Mouse (Mus musculus): ENCODE measurements around the gene Sez6. TPM values are rescaled to one million over a fixed set of nuclear protein-coding genes. Genes with fewer than 3 reads are reported as not detected.

Sez6 gene
- polyA plus RNA-seq, 1 experiment = 8.3 TPM

DNA sequence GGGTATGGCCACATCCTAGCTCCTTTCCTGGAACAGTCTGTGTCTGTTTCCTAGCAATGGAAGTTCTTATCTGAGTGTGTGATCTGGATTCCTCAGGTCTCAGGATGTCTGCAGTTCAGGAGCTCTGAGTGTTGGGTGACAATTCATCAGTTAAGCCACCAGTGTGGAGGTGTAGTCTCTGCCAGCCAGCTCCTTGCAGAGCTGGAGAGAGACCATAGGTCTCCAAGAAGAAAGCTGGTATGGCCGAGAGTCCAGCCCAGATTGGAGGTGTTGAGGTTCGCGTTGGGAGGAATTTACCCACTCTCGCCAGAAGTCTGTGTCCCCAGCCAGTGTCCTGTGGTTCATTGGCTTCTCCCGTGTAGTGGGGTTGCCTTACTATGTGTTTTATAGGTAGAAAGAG, 2.0 kb downstream of the Sez6 start:
- H3K27ac ChIP-seq (ENCODE audit: control insufficient read depth, insufficient read depth, low read depth, low read length) = no peak overlapping the region
- no peaks in the 10 kb centered on the region for H3K36me3 ChIP-seq (ENCODE audit: control insufficient read depth, insufficient read depth, low read length)
- no peak for TF ChIP-seq POLR2A (IDR thresholded peaks at IDR 0.05; ENCODE audit: control insufficient read depth, low read depth, low read length)
- no peak for TF ChIP-seq CTCF (IDR thresholded peaks at IDR 0.05; ENCODE audit: control insufficient read depth, insufficient read depth, insufficient replicate concordance, low read depth, low read length)
- peaks cover 5% of the 10 kb centered on the region for H3K27me3 ChIP-seq (ENCODE audit: control insufficient read depth, insufficient read depth, low read length)
- H3K4me3 ChIP-seq (ENCODE audit: control insufficient read depth, low read depth, low read length) = no peak overlapping the region
- H3K4me1 ChIP-seq (ENCODE audit: control insufficient read depth, insufficient read depth, low read length) = peaks cover 17% of the 10 kb centered on the region

DNA sequence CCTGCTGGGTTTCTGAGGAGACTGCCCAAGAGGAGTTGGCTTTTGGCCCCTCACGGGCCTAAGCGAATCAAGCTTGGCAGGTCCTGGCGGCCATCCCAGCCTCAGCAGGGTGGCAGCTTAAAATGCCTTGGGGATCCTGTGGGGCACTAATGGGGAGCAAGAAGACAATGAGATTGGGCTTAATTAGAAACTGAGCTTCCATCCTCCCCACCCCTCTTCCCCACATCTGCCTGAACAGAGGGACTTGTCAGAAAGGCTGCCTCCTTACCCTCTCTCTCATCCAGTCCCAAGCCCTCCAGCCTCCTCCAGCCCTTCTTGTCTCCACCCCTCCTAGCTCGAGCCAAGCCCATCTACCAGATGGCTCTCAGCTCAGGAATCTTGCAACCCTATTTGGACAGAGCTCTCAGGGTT, 3.5 kb downstream of the Sez6 start:
- H3K27me3 ChIP-seq (ENCODE audit: control insufficient read depth, insufficient read depth, low read length) = peaks cover 5% of the 10 kb centered on the region
- H3K4me1 ChIP-seq (ENCODE audit: control insufficient read depth, insufficient read depth, low read length) = peaks cover 17% of the 10 kb centered on the region

DNA sequence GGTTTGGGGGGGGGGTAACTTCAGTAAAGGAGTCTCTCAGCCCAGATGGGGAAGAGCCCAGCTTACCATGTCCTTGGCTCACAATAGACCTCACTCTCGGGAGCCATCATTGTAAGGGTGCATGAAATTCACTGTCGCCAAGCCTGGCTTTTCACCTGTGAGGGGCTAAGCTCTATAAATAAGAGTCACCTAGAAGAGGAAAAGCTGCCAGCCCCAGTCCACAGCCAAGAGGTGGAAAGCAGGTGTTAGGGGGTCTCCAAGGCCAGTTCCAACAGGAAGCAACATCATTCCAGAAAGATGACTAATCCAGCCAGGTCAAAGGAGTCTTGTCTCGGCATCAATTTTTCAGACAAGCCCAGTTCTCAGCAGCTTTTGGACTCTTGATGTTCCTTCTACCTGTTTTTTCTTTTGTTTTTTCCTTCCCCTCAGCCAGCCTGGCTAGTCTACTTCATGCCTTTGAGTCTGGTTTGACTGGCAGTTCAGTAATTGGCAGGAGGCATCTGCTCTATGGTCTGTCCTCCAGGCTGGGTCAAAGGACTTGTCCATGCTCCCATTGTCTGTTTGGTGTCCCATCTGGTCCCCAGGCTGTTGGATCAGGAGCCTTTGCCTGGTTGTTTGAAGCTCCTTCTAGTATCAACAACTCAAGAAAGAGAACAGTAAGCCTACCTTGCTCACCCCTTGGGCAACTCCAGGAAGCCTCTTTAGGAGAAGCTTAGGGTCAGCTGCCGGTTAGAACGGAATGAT, 4.1 kb downstream of the Sez6 start:
- Histone ChIP-seq H3K4me3 (ENCODE audit: control insufficient read depth, low read depth, low read length) (no peak overlapping the region), H3K27me3 (ENCODE audit: control insufficient read depth, insufficient read depth, low read length) (peaks cover 5% of the 10 kb centered on the region), H3K4me1 (ENCODE audit: control insufficient read depth, insufficient read depth, low read length) (peaks cover 17% of the 10 kb centered on the region), H3K27ac (ENCODE audit: control insufficient read depth, insufficient read depth, low read depth, low read length) (no peak overlapping the region), H3K36me3 (ENCODE audit: control insufficient read depth, insufficient read depth, low read length) (no peaks in the 10 kb centered on the region)
- TF ChIP-seq CTCF (IDR thresholded peaks at IDR 0.05; ENCODE audit: control insufficient read depth, insufficient read depth, insufficient replicate concordance, low read depth, low read length) = no peak

More for the DNA sequence above, 3.5 kb downstream of the Sez6 start:
- TF ChIP-seq CTCF (IDR thresholded peaks at IDR 0.05; ENCODE audit: control insufficient read depth, insufficient read depth, insufficient replicate concordance, low read depth, low read length) (no peak), POLR2A (IDR thresholded peaks at IDR 0.05; ENCODE audit: control insufficient read depth, low read depth, low read length) (no peak)
- H3K36me3 ChIP-seq (ENCODE audit: control insufficient read depth, insufficient read depth, low read length) = no peaks in the 10 kb centered on the region
- H3K27ac ChIP-seq (ENCODE audit: control insufficient read depth, insufficient read depth, low read depth, low read length) = no peak overlapping the region
- no peak overlapping the region for H3K4me3 ChIP-seq (ENCODE audit: control insufficient read depth, low read depth, low read length)

DNA sequence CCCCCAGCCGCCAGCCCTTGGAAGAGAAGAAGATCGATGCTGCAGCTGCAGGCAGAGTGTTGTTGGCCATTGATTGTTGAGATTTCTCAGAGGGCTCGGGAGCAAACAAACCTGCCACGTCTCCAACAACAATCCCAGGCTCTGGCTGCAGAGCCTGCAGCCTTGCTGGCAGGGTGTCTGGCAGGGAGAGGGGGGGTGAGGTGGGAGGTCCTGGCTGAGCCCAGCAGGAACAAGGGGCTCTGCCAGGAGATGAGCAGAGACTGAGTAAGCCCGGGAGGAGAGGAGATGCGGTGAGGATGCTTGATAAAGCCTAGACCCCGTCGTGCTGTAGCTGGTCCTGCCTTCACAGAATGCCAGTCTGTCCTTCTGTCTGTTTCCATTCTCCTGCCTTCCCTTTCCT, 6.2 kb downstream of the Sez6 start:
- H3K27ac ChIP-seq (ENCODE audit: control insufficient read depth, insufficient read depth, low read depth, low read length) = no peak overlapping the region
- peaks cover 2% of the 10 kb centered on the region for H3K4me1 ChIP-seq (ENCODE audit: control insufficient read depth, insufficient read depth, low read length)
- H3K36me3 ChIP-seq (ENCODE audit: control insufficient read depth, insufficient read depth, low read length) = no peaks in the 10 kb centered on the region
- H3K4me3 ChIP-seq (ENCODE audit: control insufficient read depth, low read depth, low read length) = no peak overlapping the region
- H3K27me3 ChIP-seq (ENCODE audit: control insufficient read depth, insufficient read depth, low read length) = peaks cover 5% of the 10 kb centered on the region
- TF ChIP-seq POLR2A (IDR thresholded peaks at IDR 0.05; ENCODE audit: control insufficient read depth, low read depth, low read length) = no peak
- TF ChIP-seq CTCF (IDR thresholded peaks at IDR 0.05; ENCODE audit: control insufficient read depth, insufficient read depth, insufficient replicate concordance, low read depth, low read length) = no peak

DNA sequence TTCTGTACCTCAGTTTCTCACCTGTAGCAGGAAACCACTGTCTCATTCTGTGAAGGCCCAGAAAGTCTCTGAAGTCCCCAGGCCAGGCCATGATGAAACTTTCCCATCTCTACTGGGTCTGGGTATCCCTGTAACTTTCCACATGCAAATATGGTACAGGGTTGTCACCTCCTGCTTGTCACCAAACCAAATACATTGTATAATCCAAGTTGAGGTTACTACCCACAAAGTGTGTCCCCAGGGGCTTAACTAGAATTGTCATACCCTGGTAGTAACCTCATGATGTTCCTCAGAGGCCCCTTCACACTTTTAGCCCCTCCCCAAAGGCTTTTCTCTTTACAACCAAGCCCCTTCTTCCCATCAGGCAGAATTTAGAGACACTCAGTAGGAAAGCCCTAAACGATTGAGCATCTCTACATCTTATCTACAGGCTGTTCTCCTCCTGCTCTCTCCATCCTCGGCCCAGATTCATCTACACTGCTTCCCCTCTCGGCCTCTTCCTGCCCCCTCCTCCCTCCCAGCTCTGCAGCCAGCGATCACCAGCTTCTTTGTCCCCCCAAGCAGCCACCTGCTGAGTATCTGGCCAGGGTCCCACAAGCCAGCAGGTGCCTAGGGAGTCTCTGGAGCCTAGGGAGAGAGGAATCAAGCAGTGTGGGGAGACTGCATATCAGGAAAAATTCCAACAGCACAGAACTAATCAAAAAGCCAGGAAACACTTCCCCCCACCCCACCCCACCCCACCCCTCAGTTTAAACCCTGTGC, 7.2 kb downstream of the Sez6 start:
- Histone ChIP-seq H3K27me3 (ENCODE audit: control insufficient read depth, insufficient read depth, low read length) (no peaks in the 10 kb centered on the region), H3K4me1 (ENCODE audit: control insufficient read depth, insufficient read depth, low read length) (no peaks in the 10 kb centered on the region), H3K27ac (ENCODE audit: control insufficient read depth, insufficient read depth, low read depth, low read length) (no peak overlapping the region), H3K36me3 (ENCODE audit: control insufficient read depth, insufficient read depth, low read length) (no peaks in the 10 kb centered on the region), H3K4me3 (ENCODE audit: control insufficient read depth, low read depth, low read length) (no peak overlapping the region)
- TF ChIP-seq CTCF (IDR thresholded peaks at IDR 0.05; ENCODE audit: control insufficient read depth, insufficient read depth, insufficient replicate concordance, low read depth, low read length) (no peak), POLR2A (IDR thresholded peaks at IDR 0.05; ENCODE audit: control insufficient read depth, low read depth, low read length) (no peak)

DNA sequence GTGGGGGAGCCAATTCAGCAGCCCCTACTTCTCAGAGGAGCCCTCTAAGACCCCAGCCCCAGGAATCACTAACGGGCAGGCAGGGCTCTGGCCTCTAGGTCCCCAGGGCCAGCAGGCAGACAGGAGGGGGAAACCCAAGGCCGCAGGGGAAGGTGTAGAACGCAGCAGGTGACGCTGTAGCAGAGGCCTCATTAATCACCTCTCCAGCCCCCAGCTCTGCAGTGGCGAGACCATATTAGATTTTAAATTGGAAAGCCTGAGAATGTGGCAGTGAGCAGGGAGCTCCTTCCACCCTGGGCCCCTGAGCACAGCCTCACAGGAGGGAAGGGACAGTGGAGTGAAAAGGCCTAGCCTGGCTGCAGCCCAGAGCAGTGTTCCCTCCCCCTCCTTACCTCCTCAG, 11.6 kb downstream of the Sez6 start:
- Histone ChIP-seq H3K27ac (ENCODE audit: control insufficient read depth, insufficient read depth, low read depth, low read length) (no peak overlapping the region), H3K4me3 (ENCODE audit: control insufficient read depth, low read depth, low read length) (no peak overlapping the region), H3K36me3 (ENCODE audit: control insufficient read depth, insufficient read depth, low read length) (no peaks in the 10 kb centered on the region), H3K27me3 (ENCODE audit: control insufficient read depth, insufficient read depth, low read length) (no peaks in the 10 kb centered on the region), H3K4me1 (ENCODE audit: control insufficient read depth, insufficient read depth, low read length) (peaks cover 4% of the 10 kb centered on the region)
- TF ChIP-seq CTCF (IDR thresholded peaks at IDR 0.05; ENCODE audit: control insufficient read depth, insufficient read depth, insufficient replicate concordance, low read depth, low read length) (no peak), POLR2A (IDR thresholded peaks at IDR 0.05; ENCODE audit: control insufficient read depth, low read depth, low read length) (no peak)

DNA sequence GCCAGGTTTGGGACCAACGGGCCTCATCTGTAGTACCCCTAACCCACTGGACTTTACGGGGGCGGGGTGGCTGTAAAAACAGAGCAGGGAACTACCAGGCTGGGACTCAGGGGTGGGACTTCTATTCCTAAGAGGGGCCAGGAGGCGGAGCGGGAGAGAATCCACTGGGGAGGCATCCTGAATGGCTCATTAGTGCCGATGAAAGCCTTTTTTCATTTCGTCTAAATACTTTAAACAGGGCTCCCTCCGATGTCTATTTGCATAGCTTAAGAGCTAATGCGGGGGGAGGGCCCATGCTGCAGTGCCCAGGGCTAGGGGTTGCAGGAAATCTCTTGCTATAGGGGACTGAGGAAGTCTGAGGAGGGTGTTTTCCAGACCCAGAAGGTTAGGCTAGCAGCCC, 17.3 kb downstream of the Sez6 start:
- no peak overlapping the region for H3K27ac ChIP-seq (ENCODE audit: control insufficient read depth, insufficient read depth, low read depth, low read length)
- H3K27me3 ChIP-seq (ENCODE audit: control insufficient read depth, insufficient read depth, low read length) = no peaks in the 10 kb centered on the region
- TF ChIP-seq POLR2A (IDR thresholded peaks at IDR 0.05; ENCODE audit: control insufficient read depth, low read depth, low read length) = no peak
- no peak for TF ChIP-seq CTCF (IDR thresholded peaks at IDR 0.05; ENCODE audit: control insufficient read depth, insufficient read depth, insufficient replicate concordance, low read depth, low read length)
- H3K4me1 ChIP-seq (ENCODE audit: control insufficient read depth, insufficient read depth, low read length) = peaks cover 16% of the 10 kb centered on the region
- no peak overlapping the region for H3K4me3 ChIP-seq (ENCODE audit: control insufficient read depth, low read depth, low read length)
- no peaks in the 10 kb centered on the region for H3K36me3 ChIP-seq (ENCODE audit: control insufficient read depth, insufficient read depth, low read length)

Measured in testis, adult 2 months (tissue).